Mouse (Mus musculus) gastrocnemius, postnatal 36 days (tissue): Measurements from ENCODE around the gene Mdh1b. TPM values are rescaled to one million over a fixed set of nuclear protein-coding genes. Genes with fewer than 3 reads are reported as not detected.

Source experiments
- DNase-seq, 2 experiments: peaks; one replicate each; pipeline ENCODE4 v3.0.0; 2022
- intact Hi-C: fragments of 180-260 bp; cut with DNase I; formaldehyde crosslinking; loops from one replicate; pipeline ENCODE4 v1.15.1; 2025
- long read RNA-seq, 2 experiments: library from polyadenylated mRNA; stranded (forward); transcript quantifications; one replicate each; pipeline ENCODE4 v2.0.0; 2021
- total RNA-seq, 2 experiments: library from RNA; stranded (reverse); gene quantifications; 2 replicates each; pipeline ENCODE4 v1.2.3; 2021

Gene Mdh1b
- total RNA-seq, result not detected
- long read RNA-seq, experiment 1, result 0 reads
- long read RNA-seq, experiment 2, result 0 reads

DNA sequence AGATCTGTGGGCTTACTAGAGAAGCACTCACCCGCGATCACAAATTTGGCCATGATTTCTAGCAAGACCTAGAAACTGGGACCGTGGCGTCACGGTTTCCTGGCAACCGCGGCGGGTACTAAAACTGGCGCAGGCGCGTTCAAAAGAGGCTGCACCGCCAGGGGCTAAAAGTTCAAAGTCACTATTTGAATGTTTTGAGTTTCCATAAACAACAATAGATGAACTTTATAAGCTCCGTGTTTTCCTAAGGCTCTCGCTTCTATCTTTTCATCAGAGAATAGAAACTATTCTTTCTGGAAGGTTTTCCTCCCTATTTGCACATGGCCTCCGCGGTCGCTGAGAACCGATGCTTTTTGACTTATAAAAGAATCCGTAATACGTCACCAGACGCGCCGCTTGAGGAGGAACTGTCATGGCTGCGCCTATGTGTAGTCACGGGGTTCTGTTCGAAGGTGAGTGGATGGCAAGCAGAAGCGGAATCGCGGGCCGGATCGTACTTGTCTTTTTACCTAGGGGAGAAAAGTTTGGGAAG is at the start of gene Mdh1b, which contains the start of gene Fastkd2:
Gene Mdh1b (minus strand): TSS at position 79 of the 532 bp plus-strand sequence.
Gene Fastkd2 (plus strand): TSS at position 375 of the 532 bp plus-strand sequence.
- intact Hi-C loops, result no loop called here
- DNase-seq, result peak; percentile 73 to 75

DNA sequence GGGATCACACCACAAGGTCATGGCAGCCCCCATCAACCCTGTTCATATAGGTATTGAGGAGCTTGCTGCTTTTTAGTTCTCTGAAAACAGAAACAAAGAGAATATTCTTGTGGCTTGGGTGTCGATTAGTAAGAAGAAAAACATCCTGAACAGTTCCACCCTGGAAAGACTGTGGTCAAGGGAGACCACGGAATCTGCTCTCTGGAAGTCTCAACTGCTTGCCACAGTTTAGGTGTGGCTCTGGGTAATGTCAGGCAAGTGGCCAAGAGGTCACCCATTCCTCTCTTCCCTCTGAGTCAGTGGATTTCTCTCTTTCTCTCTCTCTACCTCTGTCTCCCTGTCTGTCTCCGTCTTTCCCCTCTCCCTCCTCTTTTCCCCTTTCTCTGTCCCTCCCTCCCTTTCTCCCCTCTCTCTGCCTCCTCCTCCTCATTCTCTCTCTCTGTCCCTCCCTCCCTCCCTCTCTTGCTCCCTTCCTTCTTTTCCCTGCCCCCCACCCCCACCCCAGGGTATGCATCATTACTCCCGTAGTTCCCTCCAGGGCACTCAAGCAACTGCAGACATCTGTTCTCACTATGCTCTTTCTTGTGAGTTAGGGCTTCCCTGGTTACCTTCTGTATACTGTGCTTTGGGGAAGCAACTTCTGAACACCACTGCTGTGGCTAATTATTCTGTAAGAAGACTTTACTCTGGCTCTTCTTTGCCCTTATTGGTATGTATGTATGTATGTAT is 46.9 kb upstream of the Mdh1b start:
- DNase-seq, result no peak
- intact Hi-C loops, result no loop called here

DNA sequence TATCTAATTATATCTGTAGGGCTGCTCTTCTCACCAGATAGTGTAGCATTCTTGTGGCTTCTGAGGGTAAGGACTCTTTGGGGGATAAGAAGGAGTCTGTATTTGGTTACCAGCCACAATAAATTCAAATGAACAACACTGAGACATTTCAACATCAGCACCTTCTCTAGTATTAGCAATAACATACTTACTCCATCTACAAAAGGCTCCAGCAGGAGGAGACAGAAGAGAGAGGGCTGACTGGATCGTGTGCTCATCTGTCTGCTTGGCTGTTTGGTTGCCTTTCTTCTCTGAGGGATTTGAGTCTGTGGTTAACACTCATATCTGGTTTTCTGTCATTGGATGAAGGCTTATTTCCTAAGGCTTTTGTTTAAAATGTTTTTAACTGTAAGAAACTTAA is 46.3 kb upstream of the Mdh1b start:
- intact Hi-C loops, result no loop called here
- DNase-seq, result no peak

DNA sequence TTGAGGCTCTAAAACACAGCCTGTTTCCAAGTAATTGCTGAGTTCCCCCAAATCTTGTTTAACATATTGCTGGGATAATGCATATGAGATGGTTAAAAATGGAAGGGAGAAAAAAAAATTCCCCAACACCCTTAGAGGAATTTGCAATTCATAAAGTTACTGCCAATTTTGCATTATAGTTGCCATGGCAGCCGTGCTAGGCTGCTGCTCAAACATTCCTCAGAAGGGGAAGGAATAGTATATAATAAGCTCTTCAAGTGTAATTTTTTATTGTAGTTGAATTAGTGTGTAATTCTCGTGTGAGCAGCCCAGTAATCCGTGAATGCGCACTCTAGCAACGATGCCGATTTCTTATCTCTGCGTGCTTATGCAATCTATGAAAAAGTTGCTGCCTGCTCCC is 40.2 kb upstream of the Mdh1b start:
- no peak for DNase-seq
- intact Hi-C loops, result no loop called here

DNA sequence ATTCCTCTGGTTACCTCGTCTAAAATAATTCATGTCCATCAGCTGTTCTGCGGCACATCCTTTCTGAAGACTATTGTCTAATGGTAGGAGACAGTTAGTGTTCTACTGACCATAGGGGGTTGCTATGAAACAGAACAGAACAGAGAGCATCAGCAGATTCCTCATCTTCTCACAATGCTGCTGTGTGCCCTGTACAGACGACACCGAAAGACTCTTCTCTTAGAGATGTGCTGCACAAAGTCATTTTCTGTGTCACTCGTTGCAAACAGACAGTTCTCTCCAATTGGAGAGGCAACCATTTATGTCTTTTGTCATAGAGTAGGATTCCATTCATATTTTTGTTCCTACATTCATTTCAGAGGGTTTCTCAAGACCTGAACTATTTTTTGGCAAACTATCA is 39.0 kb upstream of the Mdh1b start, which contains the start of gene 4933402D24Rik:
Gene 4933402D24Rik (minus strand): TSS at position 101 of the 400 bp plus-strand sequence.
- intact Hi-C loops, result no loop called here
- DNase-seq, result no peak

DNA sequence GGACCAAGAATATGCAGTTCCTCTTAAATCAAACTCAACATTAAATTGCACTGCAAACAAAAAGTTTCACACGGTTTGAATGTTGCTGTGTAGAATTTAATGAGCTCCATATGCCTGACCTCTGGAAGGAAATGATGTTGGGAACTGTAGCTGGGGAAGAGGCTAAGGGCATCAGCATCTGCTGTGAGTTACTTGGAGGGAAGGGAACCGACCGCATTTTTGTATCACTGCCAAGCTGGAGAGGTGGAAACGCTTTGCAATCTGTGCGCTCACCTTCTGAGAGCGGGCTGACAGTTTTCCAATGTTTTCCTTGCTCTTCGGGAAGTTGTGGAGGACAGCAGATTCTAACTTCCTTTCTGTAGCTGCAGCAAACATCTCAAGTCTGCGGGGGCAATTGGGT is 38.0 kb upstream of the Mdh1b start:
- no peak for DNase-seq
- intact Hi-C loops, result no loop called here

DNA sequence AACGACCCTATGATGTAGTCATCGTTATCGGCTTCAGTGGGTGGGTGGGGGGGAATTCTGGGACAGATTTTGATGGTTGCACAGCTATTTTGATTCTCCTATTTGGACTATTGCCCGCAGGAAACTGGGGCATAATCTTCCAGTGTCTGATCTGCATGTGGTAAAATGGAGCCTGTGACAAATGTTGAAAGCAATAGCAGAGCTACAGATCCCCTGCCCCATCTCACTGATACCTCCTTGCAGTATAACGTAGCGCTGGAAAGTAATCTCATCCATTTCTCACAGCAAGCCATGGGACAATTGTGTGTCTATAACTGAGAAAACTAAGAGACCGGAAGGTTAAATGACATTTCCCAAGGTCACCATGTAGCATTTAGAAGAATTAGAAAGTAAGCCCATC is 34.3 kb upstream of the Mdh1b start:
- intact Hi-C loops, result loop anchor here (5.0 kb wide), 2 partner anchors 102 to 683 kb away; no protein-coding TSS in a partner anchor
- DNase-seq, result no peak

DNA sequence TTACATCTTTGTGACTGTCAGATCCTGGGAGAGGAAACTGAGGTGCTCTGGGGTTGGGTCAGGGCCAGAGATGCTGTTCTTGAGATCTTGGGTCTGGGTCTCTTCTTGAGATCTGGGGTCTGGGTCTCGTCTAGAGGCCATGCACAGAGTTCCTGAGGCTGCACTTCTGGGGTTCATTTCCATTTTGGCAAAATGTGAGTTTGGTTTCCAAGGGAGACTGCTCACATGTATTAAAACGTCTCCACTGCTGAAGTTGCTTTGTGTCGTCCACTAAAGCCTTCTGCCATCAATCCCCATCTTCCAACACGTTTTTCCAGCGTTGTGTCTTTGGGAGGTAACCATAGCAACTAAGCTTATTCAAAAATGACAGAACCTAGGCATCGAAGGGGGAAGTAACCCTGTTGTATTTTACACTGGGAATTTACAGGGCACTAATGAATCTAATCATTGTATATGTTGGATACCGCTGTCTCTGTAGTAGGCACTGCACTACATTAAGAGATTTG is 33.8 kb upstream of the Mdh1b start:
- intact Hi-C loops, result loop anchor here (5.0 kb wide), 2 partner anchors 102 to 683 kb away; no protein-coding TSS in a partner anchor
- DNase-seq, result no peak

DNA sequence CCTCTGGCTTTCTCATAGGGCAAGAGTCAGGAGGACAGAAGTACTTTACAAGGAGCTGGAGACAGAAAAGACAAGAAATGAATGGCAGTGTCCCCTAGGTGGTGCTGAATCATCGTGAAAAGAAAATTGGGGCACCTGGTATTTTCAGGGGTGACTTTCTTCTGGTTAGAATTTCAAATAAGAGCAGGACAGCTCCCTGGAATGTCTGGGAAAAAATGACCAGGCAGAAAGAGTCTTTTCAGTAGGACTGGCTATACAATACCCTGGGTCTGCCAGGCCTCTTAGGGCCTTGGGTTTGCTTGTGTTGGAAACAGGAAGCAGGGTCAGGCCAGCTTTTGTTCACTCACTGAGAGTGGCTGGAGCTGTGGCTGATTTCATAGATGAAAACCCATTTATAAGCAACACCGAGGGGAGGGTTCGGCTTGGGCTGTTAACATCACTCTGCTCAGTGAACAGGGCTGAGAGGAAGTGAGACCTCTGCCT is 33.1 kb upstream of the Mdh1b start:
- intact Hi-C loops, result loop anchor here (5.0 kb wide), 2 partner anchors 101 to 684 kb away; no protein-coding TSS in a partner anchor
- DNase-seq, result no peak

DNA sequence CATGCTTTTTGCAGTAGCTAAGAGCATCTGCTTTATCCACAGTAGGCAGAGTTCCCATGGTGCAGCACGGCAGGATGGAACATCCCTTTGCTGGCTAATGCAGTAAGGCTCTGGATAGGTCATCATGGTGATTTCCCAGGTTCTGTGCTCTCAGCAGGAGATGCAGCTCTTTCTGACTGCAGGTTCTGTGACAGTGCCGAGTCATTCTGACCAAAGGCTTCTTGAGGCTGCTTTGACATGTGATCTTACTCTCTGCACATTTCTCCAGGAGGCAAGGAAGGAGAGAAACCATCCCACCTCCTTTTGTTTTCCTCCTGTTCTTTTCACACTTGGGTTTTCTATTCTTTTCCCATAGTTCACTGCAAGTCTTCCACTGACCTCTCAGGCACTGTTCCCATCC is 25.9 kb upstream of the Mdh1b start:
- intact Hi-C loops, result no loop called here
- DNase-seq, result no peak

DNA sequence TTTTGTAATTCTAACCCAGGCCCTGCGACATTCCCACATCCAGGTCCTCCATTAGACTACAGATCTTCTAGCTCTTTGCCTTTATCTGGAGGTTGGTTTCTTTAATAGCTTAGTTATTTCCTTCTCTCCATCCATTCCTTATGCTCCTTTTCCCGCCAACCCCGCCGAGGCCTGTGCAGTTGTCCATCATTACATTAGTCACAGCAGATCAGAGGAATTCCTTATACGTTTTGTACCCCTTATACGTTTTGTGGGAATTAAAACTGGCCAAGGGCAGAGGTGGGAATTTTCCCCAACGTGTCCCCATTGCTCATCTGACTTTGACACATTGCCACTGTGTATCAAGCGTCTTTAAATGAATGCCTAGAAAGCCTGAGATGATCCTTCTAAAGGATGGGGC is 322 bp downstream of the Mdh1b start:
- no peak for DNase-seq
- intact Hi-C loops, result no loop called here

DNA sequence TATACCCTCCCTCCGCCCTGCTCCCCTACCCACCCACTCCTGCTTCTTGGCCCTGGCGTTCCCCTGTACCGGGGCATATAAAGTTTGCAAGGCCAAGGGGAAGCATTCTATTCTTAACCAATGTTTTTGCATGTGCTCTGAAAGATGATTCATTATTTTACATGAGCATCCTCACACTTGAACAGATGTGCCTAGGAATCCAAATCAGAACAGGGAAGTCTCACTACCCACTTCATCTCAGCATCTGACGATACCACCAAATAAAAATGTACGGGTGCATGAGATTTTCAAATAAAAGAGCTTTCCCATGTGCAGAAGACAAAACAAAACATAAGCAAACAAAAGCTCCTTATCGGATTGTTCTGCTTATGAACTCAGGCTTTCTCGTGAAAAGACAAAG is 10.0 kb downstream of the Mdh1b start:
- intact Hi-C loops, result no loop called here

DNA sequence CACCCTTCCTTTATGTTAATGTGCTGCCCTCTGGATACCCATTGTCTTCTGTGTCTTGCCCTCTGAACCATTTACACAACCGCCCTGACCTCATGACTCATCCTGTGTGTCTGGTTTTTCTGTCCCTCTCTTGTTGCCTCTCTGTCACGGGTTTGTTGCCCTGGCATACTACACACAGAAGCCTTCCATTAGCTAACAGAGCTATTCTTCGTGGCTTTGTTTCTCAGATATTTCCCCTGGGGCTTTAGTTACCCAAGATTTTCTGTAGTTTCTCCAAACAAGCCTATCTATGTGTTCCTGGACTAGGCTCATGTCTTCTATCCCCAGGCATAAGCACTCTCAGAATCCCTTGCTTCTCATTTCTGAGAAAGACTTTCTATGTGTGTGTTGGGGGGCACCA is 21.2 kb downstream of the Mdh1b start:
- DNase-seq, result no peak
- intact Hi-C loops, result no loop called here

More for the DNA sequence above, 10.0 kb downstream of the Mdh1b start:
- DNase-seq, result no peak

DNA sequence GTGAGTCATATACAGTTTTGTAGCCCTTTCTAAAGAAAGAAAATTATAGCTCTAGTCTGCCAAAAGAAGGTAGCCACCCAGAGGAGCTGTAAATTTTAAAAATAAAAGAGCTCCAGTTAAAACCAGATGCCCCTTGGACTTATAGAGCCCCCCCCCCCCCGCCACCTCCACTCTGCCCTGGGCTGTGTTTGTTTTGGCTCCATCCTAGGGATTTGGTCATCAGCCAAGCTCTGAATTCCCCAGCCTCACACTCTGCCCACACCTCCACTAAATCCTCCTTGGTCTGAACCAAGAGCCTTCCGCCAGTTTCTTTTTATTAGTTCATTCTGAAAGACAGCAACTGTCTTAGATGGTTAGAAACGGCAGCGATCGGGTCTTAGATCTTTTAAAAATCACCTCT is 24.4 kb downstream of the Mdh1b start:
- intact Hi-C loops, result no loop called here
- no peak for DNase-seq

DNA sequence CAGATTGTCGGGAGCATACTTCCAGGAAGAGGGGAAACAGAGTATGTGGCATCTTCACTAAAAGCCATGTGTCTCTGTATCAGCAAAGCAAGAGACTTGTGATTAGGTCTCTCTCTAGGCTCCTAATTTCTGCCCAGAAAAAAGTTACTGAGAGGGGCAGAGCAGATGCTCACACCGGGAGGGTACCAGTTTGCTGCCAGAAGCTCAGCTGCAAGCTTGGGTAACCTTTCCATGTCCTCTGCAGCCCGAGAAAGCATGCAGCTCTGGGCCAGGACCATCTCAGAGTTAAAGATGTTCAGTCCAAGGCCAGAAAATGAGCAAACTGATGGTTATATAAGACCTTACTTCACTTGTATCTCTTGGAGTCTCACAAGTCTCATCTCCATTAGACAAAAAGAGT is 33.3 kb downstream of the Mdh1b start:
- intact Hi-C loops, result no loop called here
- DNase-seq, result no peak

DNA sequence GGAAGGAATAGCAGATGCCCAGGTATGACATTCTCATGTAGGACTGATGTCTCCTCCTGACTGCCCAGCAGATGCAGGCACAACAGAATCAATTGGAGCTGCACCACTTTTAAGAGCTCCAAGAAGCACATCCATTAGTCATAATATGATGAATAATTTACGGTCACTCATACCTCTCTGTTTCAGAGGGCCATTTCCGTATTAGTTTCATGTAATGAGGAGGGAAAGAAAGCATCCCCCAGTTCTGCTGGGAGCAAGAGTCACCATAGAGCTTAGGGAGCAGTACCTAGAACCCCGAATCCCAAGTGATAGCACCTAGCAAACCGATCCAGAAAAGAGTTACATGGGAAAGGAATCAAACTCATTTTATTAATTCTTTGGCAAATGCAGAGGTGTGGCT is 43.3 kb downstream of the Mdh1b start, which contains the start of gene Dytn:
Gene Dytn (minus strand): TSS at position 101 of the 400 bp plus-strand sequence.
- intact Hi-C loops, result no loop called here
- no peak for DNase-seq

DNA sequence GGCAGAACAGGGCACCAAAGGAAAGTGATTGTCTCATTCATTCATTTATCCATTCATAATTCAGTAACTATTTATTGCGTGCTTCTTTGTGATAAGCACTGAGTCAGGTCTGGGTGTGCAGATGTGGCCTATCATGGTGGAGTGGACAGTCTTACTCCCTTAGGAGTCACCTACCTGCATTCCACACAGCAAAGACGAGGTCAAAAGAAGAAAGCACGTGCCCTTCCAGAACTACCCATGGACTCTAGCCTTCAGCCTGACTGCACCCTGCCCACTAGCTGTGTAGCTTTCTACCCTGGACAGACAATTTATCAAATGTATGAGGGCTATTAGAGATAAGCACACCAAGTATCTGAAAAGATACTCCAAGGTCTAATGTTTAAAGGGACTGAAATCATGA is 54.1 kb downstream of the Mdh1b start:
- no peak for DNase-seq
- intact Hi-C loops, result no loop called here

DNA sequence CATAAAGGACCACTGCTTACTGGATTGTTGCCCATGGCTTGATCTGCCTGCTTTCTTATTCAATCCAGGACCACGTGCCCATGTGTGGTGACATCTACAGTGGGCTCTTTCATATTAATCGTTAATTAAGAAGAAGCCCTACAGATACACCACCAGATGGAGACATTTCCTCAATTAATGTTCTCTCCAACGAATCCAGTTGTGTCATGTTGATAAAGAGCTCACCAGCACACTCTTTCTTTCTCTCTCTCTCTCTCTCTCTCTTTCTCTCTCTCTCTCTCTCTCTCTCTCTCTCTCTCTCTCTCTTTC is 61.3 kb downstream of the Mdh1b start:
- DNase-seq, result no peak
- intact Hi-C loops, result loop anchor here (2.0 to 10.0 kb wide), 3 partner anchors 286 to 1336 kb away; no protein-coding TSS in a partner anchor

DNA sequence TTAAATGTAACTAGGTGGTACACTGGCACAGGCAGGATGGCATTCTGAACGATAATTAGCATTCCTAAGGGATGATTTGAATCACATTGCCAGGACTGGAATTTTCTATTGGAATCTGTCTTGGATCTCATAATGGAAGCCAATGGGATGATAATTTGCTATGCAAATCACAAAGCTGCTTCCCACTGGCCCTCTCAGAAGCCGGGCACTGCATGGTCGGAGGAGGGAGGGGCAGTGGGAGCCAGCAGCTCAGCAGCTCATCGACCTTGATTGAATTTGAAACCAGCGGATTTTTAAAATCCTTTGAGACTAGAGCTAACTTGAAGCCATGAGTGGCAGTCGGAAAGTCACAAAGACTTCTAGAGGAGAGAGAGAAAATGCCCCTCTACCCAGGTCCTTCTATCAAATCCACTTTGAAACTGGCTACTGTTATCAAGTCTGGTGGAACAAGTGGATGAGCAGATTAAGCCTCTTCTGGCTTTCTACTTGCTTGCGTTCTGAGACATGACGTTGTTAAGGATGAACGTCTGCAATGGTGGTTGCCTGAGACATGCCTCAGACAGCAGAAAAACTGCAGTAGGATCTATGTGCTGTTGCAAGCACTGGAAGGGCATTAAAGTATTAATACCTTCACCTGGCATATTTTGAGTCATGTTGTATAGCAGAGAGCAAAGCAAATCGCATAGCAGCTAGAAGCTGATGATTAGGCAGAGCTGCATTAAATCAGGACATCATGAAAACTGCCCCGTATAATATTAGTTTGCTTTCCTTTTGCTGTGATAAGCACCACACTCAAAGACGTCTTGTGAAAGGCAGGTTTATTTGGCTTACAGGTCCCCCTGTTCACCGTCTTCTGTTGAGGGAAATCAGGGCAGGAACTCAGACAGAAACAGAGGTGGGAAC is 61.9 kb downstream of the Mdh1b start:
- DNase-seq, result no peak
- intact Hi-C loops, result loop anchor here (2.0 to 10.0 kb wide), 3 partner anchors 287 to 1337 kb away; no protein-coding TSS in a partner anchor

DNA sequence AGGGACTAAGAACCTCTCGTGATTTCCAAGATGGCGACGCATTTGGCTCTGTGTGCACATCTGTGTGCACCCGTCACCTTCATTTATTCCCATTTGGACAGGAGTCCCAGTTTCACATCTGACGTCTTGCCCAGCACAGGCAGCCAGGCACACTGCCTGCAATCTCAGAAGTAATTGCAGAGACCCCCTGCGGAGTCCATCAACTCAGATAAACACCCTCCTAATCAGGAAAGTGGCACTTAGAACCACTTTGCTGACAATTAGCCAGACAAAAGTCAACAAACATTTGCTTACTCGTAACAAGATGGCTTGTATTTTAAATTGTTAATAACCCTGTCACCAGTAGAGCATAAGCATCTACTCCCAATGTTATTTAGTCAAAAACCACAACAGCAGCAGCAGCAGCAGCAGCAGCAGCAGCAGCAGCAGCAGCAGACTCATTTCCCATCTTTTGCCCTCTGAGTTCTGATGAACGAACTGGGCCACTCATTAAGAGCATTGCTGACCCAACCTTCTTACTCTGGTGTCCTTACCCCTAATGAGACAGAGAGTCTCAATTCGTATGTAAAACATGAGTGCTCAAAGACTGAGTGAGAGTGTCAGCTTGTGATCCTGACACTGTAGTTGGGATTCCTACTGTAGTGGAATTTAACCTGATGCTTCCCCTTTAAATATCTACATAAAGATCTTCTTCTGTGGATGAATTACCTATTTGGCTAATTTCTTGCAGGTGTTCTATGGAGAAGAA is 62.7 kb downstream of the Mdh1b start:
- DNase-seq, result no peak
- intact Hi-C loops, result loop anchor here (10.0 kb wide), 2 partner anchors 287 to 1337 kb away; no protein-coding TSS in a partner anchor
